Mouse (Mus musculus): Measurements from ENCODE around the gene Gm21887. TPM values are rescaled to one million over a fixed set of nuclear protein-coding genes. Genes with fewer than 3 reads are reported as not detected.
"Not testable (repeated sequence)": the region's sequence is repeated elsewhere in the genome, so short reads cannot be mapped to it uniquely, and the experiment has no call there.

The Gm21887 gene
- polyA plus RNA-seq, 1 experiment: 593 TPM

GRCm38 (mm10) chrX:169989691-169990631 lies 19.5 kb upstream of the Gm21887 start:
- not testable (repeated sequence) for H3K4me1 ChIP-seq (ENCODE audit: control insufficient read depth, insufficient read depth, low read length); H3K27ac ChIP-seq (ENCODE audit: insufficient read depth, low read length); H3K4me3 ChIP-seq (ENCODE audit: insufficient read depth, low read length)

GRCm38 (mm10) chrX:169991128-169991873 lies 18.2 kb upstream of the Gm21887 start:
- not testable (repeated sequence) for H3K4me1 ChIP-seq (ENCODE audit: control insufficient read depth, insufficient read depth, low read length); H3K4me3 ChIP-seq (ENCODE audit: insufficient read depth, low read length); H3K27ac ChIP-seq (ENCODE audit: insufficient read depth, low read length)

- H3K4me1 ChIP-seq (ENCODE audit: control insufficient read depth, insufficient read depth, low read length); H3K4me3 ChIP-seq (ENCODE audit: insufficient read depth, low read length); H3K27ac ChIP-seq (ENCODE audit: insufficient read depth, low read length): not testable (repeated sequence)
Measured at GRCm38 (mm10) chrX:169992086-169992930, 17.2 kb upstream of the Gm21887 start.

- not testable (repeated sequence) for H3K4me1 ChIP-seq (ENCODE audit: control insufficient read depth, insufficient read depth, low read length); H3K27ac ChIP-seq (ENCODE audit: insufficient read depth, low read length); H3K4me3 ChIP-seq (ENCODE audit: insufficient read depth, low read length)
Measured at GRCm38 (mm10) chrX:169992951-169993547, 16.4 kb upstream of the Gm21887 start.

GRCm38 (mm10) chrX:169994011-169994865 lies 15.2 kb upstream of the Gm21887 start:
- not testable (repeated sequence) for H3K4me3 ChIP-seq (ENCODE audit: insufficient read depth, low read length); H3K27ac ChIP-seq (ENCODE audit: insufficient read depth, low read length); H3K4me1 ChIP-seq (ENCODE audit: control insufficient read depth, insufficient read depth, low read length)

- H3K4me3 ChIP-seq (ENCODE audit: insufficient read depth, low read length); H3K4me1 ChIP-seq (ENCODE audit: control insufficient read depth, insufficient read depth, low read length); H3K27ac ChIP-seq (ENCODE audit: insufficient read depth, low read length): not testable (repeated sequence)
Measured at GRCm38 (mm10) chrX:169994866-169995711, 14.4 kb upstream of the Gm21887 start.

- H3K27ac ChIP-seq (ENCODE audit: insufficient read depth, low read length); H3K4me3 ChIP-seq (ENCODE audit: insufficient read depth, low read length); H3K4me1 ChIP-seq (ENCODE audit: control insufficient read depth, insufficient read depth, low read length): not testable (repeated sequence)
Measured at GRCm38 (mm10) chrX:169995909-169996521, 13.4 kb upstream of the Gm21887 start.

GRCm38 (mm10) chrX:169996926-169997325 lies 12.5 kb upstream of the Gm21887 start:
- peak overlapping the region; percentile 97; the same call in 1 of the 2 replicates for H3K27ac ChIP-seq (ENCODE audit: insufficient read depth, low read length)
- H3K4me3 ChIP-seq (ENCODE audit: insufficient read depth, low read length): peak overlapping the region; percentile 57; the same call in 1 of the 2 replicates
- not testable (repeated sequence) for H3K4me1 ChIP-seq (ENCODE audit: control insufficient read depth, insufficient read depth, low read length)

- Histone ChIP-seq H3K4me3 (ENCODE audit: insufficient read depth, low read length) (peak overlapping the region; percentile 57), H3K27ac (ENCODE audit: insufficient read depth, low read length) (peak overlapping the region; percentile 97)
Measured at GRCm38 (mm10) chrX:169997456-169997853, 12.0 kb upstream of the Gm21887 start.

GRCm38 (mm10) chrX:169997854-169998456 lies 11.5 kb upstream of the Gm21887 start:
- not testable (repeated sequence) for H3K4me1 ChIP-seq (ENCODE audit: control insufficient read depth, insufficient read depth, low read length)
- H3K4me3 ChIP-seq (ENCODE audit: insufficient read depth, low read length): peak overlapping the region; percentile 57
- H3K27ac ChIP-seq (ENCODE audit: insufficient read depth, low read length): peak overlapping the region; percentile 97

More at GRCm38 (mm10) chrX:169997456-169997853, 12.0 kb upstream of the Gm21887 start:
- H3K4me1 ChIP-seq (ENCODE audit: control insufficient read depth, insufficient read depth, low read length): not testable (repeated sequence)

GRCm38 (mm10) chrX:169998559-169999219 lies 10.8 kb upstream of the Gm21887 start:
- not testable (repeated sequence) for H3K4me3 ChIP-seq (ENCODE audit: insufficient read depth, low read length); H3K4me1 ChIP-seq (ENCODE audit: control insufficient read depth, insufficient read depth, low read length); H3K27ac ChIP-seq (ENCODE audit: insufficient read depth, low read length)

GRCm38 (mm10) chrX:169999226-169999883 lies 10.1 kb upstream of the Gm21887 start:
- H3K4me3 ChIP-seq (ENCODE audit: insufficient read depth, low read length); H3K27ac ChIP-seq (ENCODE audit: insufficient read depth, low read length); H3K4me1 ChIP-seq (ENCODE audit: control insufficient read depth, insufficient read depth, low read length): not testable (repeated sequence)

Measured in cortical plate, adult 2 months (tissue).